Mouse (Mus musculus): Measurements from ENCODE around the gene Gm21366.
"Not testable (repeated sequence)": the region's sequence is repeated elsewhere in the genome, so short reads cannot be mapped to it uniquely, and the experiment has no call there.

The Gm21366 gene

DNA sequence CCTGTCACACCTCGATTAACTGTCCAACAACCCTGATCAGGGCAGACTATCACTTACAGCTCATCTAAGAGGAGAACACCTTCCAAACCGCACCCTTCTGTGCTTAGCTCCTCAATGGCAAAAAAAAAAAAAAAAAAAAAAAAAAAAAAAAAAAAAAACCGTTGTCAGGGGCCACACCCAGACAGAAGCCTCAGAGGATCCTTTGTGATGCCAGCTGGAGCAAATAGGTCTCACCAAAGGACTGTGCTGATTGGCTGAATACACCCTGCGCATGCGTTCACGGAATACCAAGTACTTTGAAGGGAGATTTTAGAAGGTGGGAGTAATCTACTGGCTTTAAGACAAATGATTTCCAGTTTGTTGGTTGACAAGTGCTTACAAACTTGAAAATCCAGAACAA, at the start of gene Gm21366:
Gene Gm21366 (minus strand): TSS at position 101 of the 400 bp plus-strand sequence.
- DNase-seq (ENCODE audit: low spot score in 2 of 2): not testable (repeated sequence)
